Mouse (Mus musculus): Measurements from ENCODE around the gene Galnt9.

DNA sequence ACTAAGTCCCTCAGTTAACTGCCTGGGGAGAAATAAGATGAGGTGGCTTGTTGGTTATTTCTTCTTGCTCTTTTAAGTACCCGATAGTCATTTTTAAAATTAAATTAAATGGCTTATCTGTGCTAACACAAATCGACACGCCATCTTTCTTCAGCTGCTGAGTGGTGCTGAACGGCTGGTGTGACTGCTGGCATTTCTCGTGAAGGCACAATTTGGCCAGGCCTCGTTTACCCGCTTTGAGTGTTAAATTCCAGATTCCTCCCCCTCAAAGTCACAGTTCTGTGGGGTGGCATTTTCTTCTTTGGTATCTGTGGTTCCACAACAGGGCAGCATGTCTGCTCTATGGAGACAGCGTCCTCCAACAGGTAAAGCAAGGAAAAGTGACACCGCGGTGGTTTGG lies 83.2 kb downstream of the Galnt9 start:
- TF ChIP-seq CTCF (IDR thresholded peaks at IDR 0.05; ENCODE audit: low read depth) (no peak), EP300 (IDR thresholded peaks at IDR 0.05; ENCODE audit: low read depth) (no peak)
